Mouse (Mus musculus): ENCODE measurements around the gene Cd59b. TPM values are rescaled to one million over a fixed set of nuclear protein-coding genes. Genes with fewer than 3 reads are reported as not detected.

The Cd59b gene
- polyA plus RNA-seq, 1 experiment from 2014 or later, result 2.6 TPM

DNA sequence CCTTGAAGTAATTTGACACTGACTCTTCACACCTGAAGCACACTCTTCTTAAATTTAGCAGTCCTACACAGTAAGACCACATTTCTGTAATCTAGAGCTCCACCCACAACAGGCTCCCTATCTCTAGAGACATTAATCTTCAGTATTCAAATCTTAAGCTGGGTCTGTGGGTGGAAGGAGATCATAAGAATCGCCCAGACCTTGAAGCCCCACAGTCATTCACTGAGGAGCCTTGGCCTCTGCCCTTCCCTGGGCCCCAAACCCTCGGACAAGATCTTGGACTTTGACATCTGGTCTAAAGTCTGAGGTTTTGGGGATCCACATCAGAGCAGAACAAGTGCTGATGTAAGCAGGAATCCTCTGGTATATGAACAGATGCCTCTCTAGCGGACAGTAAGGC, 53.9 kb downstream of the Cd59b start:
- H3K4me1 ChIP-seq, result peaks cover 5% of the 10 kb centered on the region; the same call in 1 of the 2 replicates
- H3K27ac ChIP-seq, result no peak overlapping the region
- H3K27me3 ChIP-seq, result peaks cover 39% of the 10 kb centered on the region
- 47% methylated on average over 3 of the region's 3 CpGs for WGBS
- no peaks in the 10 kb centered on the region for H3K36me3 ChIP-seq (replicated peaks)
- peak overlapping the region; percentile 71 for H3K4me2 ChIP-seq
- H3K4me3 ChIP-seq (replicated peaks), result peak overlapping the region; percentile 58
- 0 out of 2 replicates have a peak, but pooled peaks have one; percentile 3 for ATAC-seq (ENCODE audit: low FRiP score)
- H3K9ac ChIP-seq, result no peak overlapping the region
- H3K9me3 ChIP-seq, result no peaks in the 10 kb centered on the region

DNA sequence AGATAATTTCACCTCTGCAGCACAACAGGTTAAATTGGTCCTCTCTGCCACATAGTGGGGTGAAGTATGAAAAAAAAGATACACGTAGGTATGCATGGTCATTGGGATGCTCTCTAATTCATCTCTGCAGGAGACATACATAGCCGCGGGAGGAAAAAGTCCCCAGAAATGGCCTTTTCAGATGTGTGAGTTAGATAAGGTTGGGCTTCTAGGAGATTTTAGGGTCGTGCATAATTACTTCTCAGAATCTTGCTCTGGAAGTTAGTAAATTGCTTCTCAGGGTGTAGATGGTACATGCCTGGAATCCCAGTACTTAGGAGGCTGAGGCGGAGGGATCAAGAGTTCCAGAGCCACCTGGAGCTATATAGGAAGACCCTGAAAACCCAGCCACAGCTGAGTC, 54.4 kb downstream of the Cd59b start:
- Histone ChIP-seq H3K4me2 (no peak overlapping the region), H3K4me1 (peaks cover 5% of the 10 kb centered on the region; the same call in 1 of the 2 replicates), H3K9me3 (no peaks in the 10 kb centered on the region), H3K27ac (no peak overlapping the region), H3K4me3 (replicated peaks) (no peak overlapping the region), H3K27me3 (peaks cover 39% of the 10 kb centered on the region), H3K36me3 (replicated peaks) (no peaks in the 10 kb centered on the region), H3K9ac (no peak overlapping the region)
- ATAC-seq (ENCODE audit: low FRiP score), result no peak
- WGBS, result 84% methylated on average over 5 of the region's 5 CpGs

DNA sequence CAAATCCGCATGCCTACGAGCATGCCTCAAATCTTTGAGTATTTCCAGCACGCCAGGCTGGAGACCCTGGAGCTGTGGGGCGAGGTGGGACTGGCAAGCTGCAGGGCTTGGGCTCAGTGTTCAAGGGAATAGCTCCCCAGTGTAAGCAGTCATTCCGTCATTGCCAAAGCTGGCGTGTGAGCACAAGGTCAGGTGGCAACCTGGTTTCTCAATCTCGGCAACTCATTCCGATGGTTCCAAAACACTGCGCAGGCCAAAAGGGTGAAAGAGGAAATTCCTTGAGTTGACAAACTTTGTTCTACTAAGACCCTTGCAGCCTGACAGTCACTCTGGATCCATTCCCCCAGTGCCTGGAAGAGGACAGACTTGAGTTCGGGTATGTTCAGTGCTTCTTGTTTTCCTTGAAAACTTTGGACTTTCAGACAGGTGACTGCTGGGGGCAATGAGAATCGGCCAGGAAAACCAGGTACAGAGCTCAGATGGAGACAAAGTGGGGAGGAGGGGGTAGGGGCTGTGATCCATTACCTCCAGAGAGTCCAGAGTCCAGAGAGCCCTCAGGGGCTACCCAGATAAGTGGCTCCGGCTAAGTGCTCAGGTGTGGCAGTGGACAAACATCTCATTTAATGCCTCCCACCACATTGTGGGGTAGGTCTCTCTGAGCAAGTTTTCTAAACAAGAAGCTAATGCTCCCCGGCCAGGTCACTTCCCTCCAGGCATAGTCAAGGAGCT, 59.3 kb downstream of the Cd59b start:
- peaks cover 25% of the 10 kb centered on the region for H3K27me3 ChIP-seq
- no peak overlapping the region for H3K27ac ChIP-seq
- WGBS, result 89% methylated on average over 13 of the region's 13 CpGs
- H3K9ac ChIP-seq, result no peak overlapping the region
- H3K4me2 ChIP-seq, result no peak overlapping the region
- H3K4me1 ChIP-seq, result no peaks in the 10 kb centered on the region
- H3K9me3 ChIP-seq, result no peaks in the 10 kb centered on the region
- no peak overlapping the region for H3K4me3 ChIP-seq (replicated peaks)
- no peak for ATAC-seq (ENCODE audit: low FRiP score)
- H3K36me3 ChIP-seq (replicated peaks), result no peaks in the 10 kb centered on the region

DNA sequence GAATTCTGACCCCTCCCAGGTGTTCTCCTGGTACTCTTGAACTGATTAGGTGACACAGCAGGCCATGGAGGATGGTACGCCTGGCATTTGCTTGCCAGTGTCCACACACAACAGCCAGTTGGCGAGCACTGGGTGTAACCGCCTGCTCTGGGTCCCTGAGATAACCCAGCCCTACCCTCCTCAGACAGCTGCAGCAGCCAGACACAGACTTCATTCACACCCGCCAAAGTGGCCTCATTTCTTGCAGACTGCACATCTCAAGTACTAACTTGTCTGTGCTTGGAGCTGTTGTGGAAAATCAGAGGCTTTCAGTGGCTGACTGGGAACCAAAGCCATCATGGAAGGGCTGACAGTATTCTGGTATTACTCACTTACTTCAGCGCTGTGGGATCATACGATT, 60.5 kb downstream of the Cd59b start:
- H3K36me3 ChIP-seq (replicated peaks), result no peaks in the 10 kb centered on the region
- WGBS, result 87% methylated on average over 6 of the region's 6 CpGs
- no peak overlapping the region for H3K9ac ChIP-seq
- no peak for ATAC-seq (ENCODE audit: low FRiP score)
- no peak overlapping the region for H3K27ac ChIP-seq
- peaks cover 15% of the 10 kb centered on the region for H3K27me3 ChIP-seq
- H3K4me1 ChIP-seq, result no peaks in the 10 kb centered on the region
- H3K4me2 ChIP-seq, result no peak overlapping the region
- no peaks in the 10 kb centered on the region for H3K9me3 ChIP-seq
- no peak overlapping the region for H3K4me3 ChIP-seq (replicated peaks)

DNA sequence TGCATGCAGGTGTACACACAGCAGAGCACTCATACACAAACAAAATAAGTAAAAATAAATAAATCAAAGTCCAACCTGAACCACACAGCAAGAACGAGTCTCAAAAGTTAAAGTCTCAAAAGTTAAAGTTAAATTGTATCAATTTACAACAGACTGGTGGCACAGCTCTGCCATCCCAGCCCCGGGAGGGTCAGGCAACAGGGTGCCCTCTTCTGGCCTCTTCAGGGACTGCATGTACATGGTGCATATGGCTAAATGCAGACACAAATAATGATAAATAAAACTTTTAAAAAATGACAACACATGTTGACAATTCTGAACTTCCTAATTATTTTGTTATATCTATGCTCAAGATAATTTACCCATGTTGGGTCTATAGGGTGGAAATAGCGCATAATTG, 61.3 kb downstream of the Cd59b start:
- H3K9ac ChIP-seq, result no peak overlapping the region
- no peak for ATAC-seq (ENCODE audit: low FRiP score)
- H3K4me1 ChIP-seq, result no peaks in the 10 kb centered on the region
- no peaks in the 10 kb centered on the region for H3K36me3 ChIP-seq (replicated peaks)
- H3K4me2 ChIP-seq, result no peak overlapping the region
- H3K27me3 ChIP-seq, result peaks cover 7% of the 10 kb centered on the region
- 64% methylated on average over 3 of the region's 3 CpGs for WGBS
- H3K9me3 ChIP-seq, result no peaks in the 10 kb centered on the region
- no peak overlapping the region for H3K27ac ChIP-seq
- H3K4me3 ChIP-seq (replicated peaks), result no peak overlapping the region

DNA sequence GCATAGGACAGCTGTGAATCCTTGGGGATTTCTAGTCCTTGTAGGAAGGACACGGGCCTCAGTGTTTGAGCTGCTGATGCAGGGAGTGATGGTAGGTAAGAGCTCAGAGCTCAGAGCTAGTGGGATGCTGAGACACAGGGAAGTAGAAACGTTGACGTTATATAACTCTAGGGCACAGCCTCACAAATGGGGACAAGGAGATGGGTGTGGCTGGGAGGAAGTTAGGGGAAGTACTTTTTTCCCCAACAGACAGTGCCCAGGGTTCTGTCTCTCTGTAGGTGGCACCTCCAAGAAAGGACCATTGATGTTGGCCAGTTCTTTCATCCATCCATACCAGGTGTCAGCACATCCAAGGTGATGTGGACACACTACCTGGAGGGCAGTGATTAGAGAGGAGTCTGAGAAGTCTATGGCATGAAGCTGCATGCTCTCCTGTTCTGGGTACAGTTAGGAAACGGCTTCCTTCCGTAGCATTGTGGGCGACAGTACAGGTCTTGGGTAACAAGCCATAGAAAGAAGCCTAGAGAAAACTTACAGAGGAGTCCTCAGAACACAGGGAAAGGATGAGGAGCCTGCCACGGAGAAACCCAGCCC, 62.7 kb downstream of the Cd59b start:
- no peaks in the 10 kb centered on the region for H3K36me3 ChIP-seq (replicated peaks)
- H3K9me3 ChIP-seq, result no peaks in the 10 kb centered on the region
- no peaks in the 10 kb centered on the region for H3K4me1 ChIP-seq
- ATAC-seq (ENCODE audit: low FRiP score), result no peak
- H3K4me2 ChIP-seq, result no peak overlapping the region
- H3K4me3 ChIP-seq (replicated peaks), result no peak overlapping the region
- H3K27me3 ChIP-seq, result no peaks in the 10 kb centered on the region; the same call in 1 of the 2 replicates
- H3K27ac ChIP-seq, result no peak overlapping the region
- H3K9ac ChIP-seq, result no peak overlapping the region
- WGBS, result 77% methylated on average over 7 of the region's 7 CpGs

DNA sequence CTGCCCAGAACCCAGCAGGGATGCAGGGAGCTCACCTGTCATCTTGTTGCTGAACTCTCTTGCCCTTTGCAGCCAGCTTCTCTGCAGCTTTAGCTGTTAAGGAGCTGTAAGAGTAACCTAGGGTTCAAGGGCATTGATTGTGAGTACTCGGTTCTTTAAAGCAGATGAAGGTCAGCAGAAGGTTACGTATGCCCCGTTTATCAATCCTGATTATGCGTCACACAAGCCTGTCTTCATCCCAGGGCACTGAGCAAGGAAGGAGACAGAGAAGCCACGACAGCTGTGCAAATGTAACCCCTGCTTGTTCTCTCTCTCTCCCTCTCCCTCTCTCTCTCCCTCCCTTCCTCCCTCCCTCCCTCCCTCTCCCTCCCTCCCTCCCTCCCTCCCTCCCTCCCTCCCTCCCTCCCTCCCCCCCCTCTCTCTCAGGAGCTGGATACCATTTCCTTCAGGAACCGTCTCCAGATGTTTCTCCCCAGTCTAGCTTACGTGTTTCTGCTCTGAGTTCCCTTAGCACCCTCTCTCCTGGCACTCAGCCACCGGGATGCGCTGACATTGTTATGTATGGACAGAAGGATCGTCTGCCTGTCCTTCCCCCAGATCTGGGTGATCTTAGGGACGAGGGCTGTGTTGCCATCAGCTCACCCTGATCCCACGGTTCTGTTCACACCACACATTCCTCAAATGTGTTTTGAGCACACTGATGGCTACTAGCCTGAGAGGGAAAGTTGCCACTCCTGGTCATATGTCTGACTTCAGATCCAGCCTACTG, 63.6 kb downstream of the Cd59b start:
- no peaks in the 10 kb centered on the region for H3K4me1 ChIP-seq
- ATAC-seq (ENCODE audit: low FRiP score), result no peak
- H3K27ac ChIP-seq, result no peak overlapping the region
- no peaks in the 10 kb centered on the region; the same call in 1 of the 2 replicates for H3K27me3 ChIP-seq
- H3K9me3 ChIP-seq, result no peaks in the 10 kb centered on the region
- H3K4me2 ChIP-seq, result no peak overlapping the region
- H3K9ac ChIP-seq, result no peak overlapping the region
- no peak overlapping the region for H3K4me3 ChIP-seq (replicated peaks)
- 53% methylated on average over 11 of the region's 12 CpGs for WGBS
- no peaks in the 10 kb centered on the region for H3K36me3 ChIP-seq (replicated peaks)

DNA sequence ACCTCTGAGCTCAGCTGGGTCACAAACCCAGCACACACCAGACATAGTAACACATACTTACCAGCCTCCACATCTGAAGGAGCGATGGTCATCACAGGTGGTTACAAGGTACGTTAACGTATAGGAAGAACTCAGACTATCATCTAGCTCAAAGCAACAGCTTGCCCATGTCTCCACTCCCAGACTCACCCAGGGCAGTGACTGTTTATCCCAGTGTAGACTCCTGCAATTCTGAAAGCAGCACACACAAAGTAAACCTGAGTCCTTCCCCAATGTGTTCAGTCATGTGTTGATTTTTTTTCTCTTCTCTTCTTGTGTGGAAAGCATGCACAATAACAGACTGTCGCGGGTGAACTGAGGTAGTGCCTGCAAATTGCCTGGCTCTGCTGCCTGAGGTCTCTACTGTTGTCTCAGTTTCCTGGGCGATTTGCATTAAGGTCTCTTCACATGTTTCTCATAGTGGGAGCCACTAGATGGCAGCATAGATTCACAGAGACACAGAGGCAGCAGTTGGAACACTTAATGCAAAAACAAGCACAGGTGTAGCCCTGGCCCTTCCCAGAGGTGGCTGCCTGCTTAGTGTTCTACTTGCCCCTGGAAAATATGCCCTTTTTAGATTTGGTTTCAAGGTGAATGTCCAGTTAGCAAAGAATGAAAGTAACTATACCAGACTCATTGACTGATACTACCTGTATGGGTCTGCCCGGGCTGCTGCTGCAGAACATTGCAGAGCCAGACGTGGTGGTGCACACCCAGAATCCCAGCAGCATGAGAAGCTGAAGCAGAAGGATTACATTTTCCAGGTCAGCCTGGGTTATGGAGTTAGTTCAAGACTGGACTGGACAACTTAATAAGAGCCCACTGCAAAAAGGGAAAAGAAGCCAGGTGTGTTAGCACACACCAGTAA, 64.8 kb downstream of the Cd59b start:
- Histone ChIP-seq H3K27ac (no peak overlapping the region), H3K9me3 (no peaks in the 10 kb centered on the region), H3K9ac (no peak overlapping the region), H3K4me1 (no peaks in the 10 kb centered on the region), H3K27me3 (no peaks in the 10 kb centered on the region; the same call in 1 of the 2 replicates), H3K4me2 (no peak overlapping the region), H3K36me3 (replicated peaks) (no peaks in the 10 kb centered on the region), H3K4me3 (replicated peaks) (no peak overlapping the region)
- 54% methylated on average over 8 of the region's 8 CpGs for WGBS
- peak; percentile 81 for ATAC-seq (ENCODE audit: low FRiP score)

DNA sequence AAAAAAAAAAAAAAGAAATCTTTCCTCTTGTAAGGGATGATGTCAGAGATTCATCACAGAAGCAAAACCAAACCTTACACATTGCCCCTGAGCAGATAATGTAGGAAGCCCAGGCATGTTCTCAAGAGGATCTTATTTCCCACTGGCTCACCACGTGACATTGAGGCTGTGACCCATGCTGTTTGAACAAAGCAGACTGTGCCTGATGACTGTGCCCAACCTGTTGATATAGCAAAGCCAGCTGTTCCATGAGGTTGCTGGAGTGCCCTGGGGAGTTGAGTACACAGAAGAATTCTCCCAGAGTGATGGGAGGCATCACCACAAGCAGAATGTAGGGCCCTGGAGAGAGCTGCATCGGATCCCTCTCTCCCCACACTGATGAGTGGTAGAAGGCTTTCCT, 66.3 kb downstream of the Cd59b start:
- no peak overlapping the region for H3K27ac ChIP-seq
- H3K9me3 ChIP-seq, result no peaks in the 10 kb centered on the region
- ATAC-seq (ENCODE audit: low FRiP score), result no peak
- no peaks in the 10 kb centered on the region for H3K36me3 ChIP-seq (replicated peaks)
- no peak overlapping the region for H3K4me2 ChIP-seq
- WGBS, result 75% methylated on average over 2 of the region's 2 CpGs
- no peaks in the 10 kb centered on the region; the same call in 1 of the 2 replicates for H3K27me3 ChIP-seq
- H3K4me1 ChIP-seq, result no peaks in the 10 kb centered on the region
- no peak overlapping the region for H3K4me3 ChIP-seq (replicated peaks)
- no peak overlapping the region for H3K9ac ChIP-seq
